Mouse (Mus musculus): ENCODE measurements around the gene 6030452D12Rik.

6030452D12Rik gene

GRCm38 (mm10) chr8:106500018-106500685 is at the start of gene 6030452D12Rik:
TSS of gene 6030452D12Rik (plus strand) at chr8:106500522.
- DNase-seq (ENCODE audit: low spot score in 2 of 2): no peak

- no peak for DNase-seq (ENCODE audit: low spot score in 2 of 2)
These were observed 48.8 kb upstream of the 6030452D12Rik start for GRCm38 (mm10) chr8:106451301-106452085.

DNA sequence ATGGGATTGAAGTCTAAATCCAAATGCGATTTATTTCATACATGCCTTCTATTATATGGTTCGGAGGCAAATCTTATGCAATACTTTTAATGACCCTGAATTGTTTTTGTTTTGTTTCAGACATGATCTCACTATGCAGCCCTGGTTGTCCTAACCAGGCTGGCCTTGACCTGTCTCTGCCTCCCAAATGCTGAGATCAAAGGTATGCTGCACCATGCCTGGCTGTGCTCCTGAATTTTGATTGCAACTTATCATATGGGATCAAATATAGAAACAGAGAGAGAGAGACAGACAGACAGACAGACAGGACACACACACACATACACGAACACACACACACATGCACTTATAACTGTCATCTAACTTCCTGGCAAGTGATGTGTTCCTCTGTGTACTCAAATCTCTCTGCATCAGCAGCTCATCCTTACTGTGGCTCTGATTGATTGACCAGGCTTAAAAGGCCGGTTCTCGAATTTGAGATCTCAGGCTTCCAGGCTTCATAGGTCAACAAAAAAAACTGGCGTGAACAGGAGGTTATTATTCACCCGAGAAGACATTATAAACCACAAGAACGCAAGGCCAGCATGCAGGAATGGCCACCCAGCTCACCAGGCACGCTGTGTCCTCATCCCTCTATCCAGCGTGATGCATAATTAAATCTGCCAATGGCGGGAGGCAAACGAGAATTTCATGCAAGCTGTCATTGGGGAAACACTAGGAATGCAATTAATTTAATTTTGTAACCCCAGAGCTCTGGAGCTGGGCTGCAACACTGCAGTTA is 47.4 kb upstream of the 6030452D12Rik start:
- DNase-seq (ENCODE audit: low spot score in 2 of 2): no peak

GRCm38 (mm10) chr8:106454036-106454435 is 46.3 kb upstream of the 6030452D12Rik start:
- no peak for DNase-seq (ENCODE audit: low spot score in 2 of 2)

DNA sequence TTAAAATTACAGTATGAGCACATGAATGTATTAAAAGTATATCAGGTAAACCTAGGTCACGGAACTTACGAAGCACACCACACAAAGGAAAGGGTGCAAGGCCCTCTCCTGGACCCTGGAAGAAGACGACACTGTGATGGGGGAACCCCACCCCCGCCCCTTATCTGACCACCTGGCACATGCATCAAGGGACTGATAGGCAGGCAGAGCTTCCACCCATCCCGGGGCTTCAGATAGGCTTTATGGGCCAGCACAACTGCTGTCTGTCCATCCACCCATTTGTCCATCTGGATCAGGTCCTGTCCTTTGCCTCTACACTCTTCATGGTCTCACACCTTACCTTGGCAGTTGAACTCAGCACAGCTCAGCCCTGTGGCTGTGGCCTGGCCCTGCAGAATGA is 38.2 kb upstream of the 6030452D12Rik start:
- DNase-seq (ENCODE audit: low spot score in 2 of 2): no peak

- no peak for DNase-seq (ENCODE audit: low spot score in 2 of 2)
These were observed 36.5 kb upstream of the 6030452D12Rik start for GRCm38 (mm10) chr8:106463795-106464194.

DNA sequence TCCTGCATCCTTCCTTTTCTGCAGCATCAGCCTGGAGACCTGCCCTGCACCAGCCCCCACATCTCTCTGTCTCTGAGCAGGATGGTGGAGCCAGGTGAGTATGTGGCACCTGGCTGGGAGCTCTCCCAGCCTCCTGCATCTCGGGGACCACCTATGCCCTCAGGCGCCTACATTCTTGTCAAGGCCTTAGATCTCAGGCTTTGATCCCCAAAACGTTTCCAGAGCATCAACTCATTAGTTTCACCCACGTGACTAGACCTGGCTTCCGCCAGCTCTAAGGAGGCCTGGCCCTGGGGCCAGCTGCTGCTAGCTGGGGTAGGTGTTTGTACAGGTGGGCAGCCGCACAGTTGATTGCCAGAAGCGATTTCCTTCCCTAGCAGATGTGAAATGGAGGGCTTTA is 30.8 kb upstream of the 6030452D12Rik start:
- DNase-seq (ENCODE audit: low spot score in 2 of 2): peak in 1 of 2 experiments; percentile 47

- DNase-seq (ENCODE audit: low spot score in 2 of 2): peak in 1 of 2 experiments; percentile 47
These were observed 26.3 kb upstream of the 6030452D12Rik start for GRCm38 (mm10) chr8:106474001-106474400.

GRCm38 (mm10) chr8:106504241-106504640 is 3.9 kb downstream of the 6030452D12Rik start:
- no peak for DNase-seq (ENCODE audit: low spot score in 2 of 2)

GRCm38 (mm10) chr8:106505328-106505965 is 5.1 kb downstream of the 6030452D12Rik start:
- DNase-seq (ENCODE audit: low spot score in 2 of 2): no peak

DNA sequence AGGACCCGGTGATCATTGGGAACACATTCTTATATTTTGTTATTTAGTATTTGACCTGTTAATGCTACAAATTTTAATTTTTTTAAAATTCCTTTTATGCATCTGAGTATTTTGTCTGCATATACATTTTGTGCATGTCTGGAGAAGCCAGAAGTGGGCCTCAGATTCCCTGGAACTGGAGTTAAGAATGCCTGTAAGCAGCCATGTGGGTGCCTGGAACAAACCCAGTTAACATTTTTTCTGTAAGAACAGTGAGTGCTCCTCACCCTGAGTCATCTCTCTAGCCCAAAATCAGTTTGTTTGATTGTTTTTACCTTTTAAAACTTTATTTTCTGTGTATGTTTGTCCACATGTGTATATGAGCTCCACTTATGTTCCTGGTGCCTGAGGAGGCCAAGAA is 5.8 kb downstream of the 6030452D12Rik start:
- DNase-seq (ENCODE audit: low spot score in 2 of 2): no peak

DNA sequence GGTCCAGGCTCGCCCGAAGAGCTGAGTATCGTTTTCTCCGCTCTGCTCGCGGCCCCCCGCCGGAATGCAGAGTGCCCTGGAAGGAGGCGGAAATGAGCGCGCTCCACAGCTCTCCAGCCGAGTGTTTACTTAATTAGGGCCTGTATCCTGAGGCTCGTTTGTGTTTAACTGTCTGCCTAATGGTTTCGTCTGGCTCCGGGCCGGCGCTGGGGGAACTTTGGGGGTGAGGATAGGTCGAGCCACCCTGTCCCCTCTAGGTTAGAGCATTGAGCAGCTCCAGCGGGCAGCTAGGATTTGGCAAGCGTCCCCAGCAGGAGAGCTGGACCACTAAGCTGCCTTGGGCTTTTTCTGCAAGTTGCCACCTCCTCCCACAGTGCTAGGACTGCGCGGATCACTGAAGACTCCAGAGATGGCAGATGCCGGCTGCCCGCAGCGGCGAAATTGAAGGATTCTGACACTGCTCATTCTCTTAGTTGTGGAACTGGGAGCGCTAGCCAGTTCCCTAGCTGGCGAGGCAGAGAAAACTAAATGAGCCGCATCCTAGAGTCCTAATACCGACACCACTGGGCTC is 7.5 kb downstream of the 6030452D12Rik start:
- DNase-seq (ENCODE audit: low spot score in 2 of 2): no peak

DNA sequence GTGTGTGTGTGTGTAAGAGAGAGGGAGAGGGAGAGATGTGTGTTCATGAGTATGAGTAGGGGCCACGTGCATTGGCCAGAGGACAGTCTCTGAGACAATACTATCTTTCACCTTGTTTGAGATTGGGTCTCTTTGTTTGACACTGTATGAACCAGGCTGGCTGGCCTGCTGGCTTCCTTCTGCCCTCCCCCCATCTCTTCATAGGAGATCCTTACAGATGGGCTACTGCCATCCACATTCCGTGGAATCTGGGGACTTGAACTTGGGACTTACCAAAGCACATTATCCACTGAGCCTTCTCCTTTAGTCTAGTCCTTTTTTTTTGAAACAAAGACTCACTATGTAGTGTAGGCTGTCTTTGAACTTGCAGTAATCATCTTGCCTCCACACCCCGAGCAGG is 8.1 kb downstream of the 6030452D12Rik start:
- DNase-seq (ENCODE audit: low spot score in 2 of 2): no peak

- no peak for DNase-seq (ENCODE audit: low spot score in 2 of 2)
These were observed 8.9 kb downstream of the 6030452D12Rik start for GRCm38 (mm10) chr8:106509079-106509780.

DNA sequence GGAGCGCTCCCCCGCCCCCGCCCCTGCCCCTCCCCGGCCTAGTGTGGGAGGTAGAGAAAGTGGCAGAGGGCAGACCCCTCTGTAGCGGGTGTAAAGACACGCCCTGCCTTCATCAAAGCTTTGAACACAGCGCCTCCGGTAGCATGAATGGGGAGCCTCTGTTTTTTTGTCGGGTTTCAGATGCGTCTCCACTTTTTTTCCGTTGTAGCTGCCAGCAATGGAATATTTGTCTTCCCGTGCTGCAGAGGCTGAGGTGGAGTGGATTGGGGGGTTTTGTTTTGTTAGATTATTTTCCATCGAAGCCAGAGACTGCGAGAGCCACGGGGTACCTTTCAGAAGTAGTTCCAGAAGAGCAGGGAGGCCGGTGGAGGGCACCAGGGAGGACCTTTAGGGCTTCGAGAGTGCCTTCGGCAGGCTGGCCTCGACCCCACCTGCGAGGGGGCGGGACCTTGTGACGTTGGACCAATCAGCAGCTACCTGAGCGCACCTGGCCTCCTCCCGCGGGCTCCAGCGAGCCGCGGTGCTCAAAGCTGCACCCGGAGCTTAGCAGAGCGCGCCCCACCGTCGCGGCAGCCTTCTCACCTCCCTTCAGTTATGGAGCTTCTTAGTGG is 10.1 kb downstream of the 6030452D12Rik start, which contains the start of gene Cdh3:
TSS of gene Cdh3 (plus strand) at position 527 of the 611 bp plus-strand sequence.
- no peak for DNase-seq (ENCODE audit: low spot score in 2 of 2)

DNA sequence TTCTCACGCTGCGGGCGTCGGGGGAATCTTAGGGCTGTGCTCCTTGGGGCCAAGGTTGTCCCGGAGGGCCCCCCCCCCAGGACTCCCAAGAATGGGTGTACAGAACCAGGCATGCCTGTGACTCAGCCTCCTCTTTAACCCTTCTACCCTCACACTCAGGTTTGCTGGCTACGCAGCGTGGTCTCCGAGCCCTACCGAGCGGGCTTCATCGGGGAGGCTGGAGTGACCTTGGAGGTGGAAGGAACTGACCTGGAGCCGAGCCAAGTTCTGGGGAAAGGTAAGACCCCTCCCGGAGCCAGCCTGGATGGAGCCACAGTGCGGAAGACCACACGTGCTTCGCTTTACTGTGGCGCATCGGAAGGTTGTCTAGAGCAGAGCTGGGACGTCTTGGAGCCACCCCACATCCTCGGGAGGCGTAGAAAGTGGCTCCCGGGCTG is 10.8 kb downstream of the 6030452D12Rik start:
- no peak for DNase-seq (ENCODE audit: low spot score in 2 of 2)

DNA sequence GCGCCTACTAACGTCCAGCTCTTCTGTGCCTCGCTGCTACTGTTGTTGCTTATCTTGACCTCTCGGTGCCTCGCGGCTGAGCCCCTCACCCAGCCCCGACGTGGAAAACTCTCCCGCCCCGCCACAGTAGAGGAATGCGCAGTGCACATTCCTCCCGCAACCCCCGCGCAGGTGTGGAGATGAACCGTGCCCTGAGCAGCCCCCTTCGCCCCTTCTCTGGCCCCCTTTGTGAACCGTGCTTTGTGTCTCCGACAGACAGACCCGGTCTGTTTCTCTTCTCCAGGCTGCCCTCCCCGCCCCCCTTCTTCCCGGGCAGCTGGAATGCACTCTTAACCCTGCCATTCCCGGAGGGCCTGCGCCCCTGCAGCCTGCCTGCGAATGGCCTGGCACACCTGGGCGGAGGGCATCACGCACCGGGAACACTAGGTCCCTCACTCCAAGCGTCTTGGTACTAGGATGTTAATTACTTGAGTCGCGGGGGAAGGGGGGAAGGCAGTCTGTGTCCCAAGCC is 11.3 kb downstream of the 6030452D12Rik start:
- DNase-seq (ENCODE audit: low spot score in 2 of 2): no peak

- DNase-seq (ENCODE audit: low spot score in 2 of 2): no peak
These were observed 12.3 kb downstream of the 6030452D12Rik start for GRCm38 (mm10) chr8:106512475-106513150.

DNA sequence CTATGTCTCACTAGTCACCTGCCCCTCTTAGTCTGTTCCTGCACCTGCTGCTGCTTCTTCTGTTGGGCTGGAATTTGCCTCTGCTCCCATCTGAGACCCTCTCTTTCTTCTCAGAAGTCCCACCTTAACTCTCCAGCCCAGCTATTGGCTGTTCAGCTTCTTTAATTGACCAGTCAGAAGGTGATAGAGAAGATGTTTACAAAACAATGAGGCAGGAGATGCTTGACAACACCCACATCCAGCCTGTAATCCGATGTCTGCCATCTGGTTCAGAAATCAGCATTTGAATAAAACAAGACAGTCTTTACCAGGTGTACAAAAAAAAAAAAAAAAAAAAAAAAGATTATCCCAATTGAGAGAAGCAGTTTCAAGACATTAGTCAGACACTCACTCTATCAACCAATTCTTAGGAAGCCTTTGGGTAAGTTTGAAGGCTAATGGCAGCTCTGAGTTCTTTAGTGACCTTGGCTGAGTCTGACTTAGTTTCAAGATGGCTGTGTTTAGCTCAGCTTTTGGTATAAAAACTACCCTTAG is 15.7 kb downstream of the 6030452D12Rik start:
- no peak for DNase-seq (ENCODE audit: low spot score in 2 of 2)

Data from spleen, postnatal 4 days (tissue).